Mouse (Mus musculus): ENCODE data around the gene Xrcc5. TPM values are rescaled to one million over a fixed set of nuclear protein-coding genes. Genes with fewer than 3 reads are reported as not detected.
A peak's percentile ranks its signal among the peaks of the same experiment; 100 is the strongest.

Xrcc5 gene
- polyA plus RNA-seq, 1 experiment from 2014 or later, result 23.8 TPM

- 63% methylated on average over 8 of the region's 8 CpGs for WGBS
- H3K9me3 ChIP-seq (ENCODE audit: control insufficient read depth, low read length), result no peaks in the 10 kb centered on the region
- no peak overlapping the region for H3K4me3 ChIP-seq (replicated peaks; ENCODE audit: low read length)
- no peak overlapping the region for H3K27ac ChIP-seq (ENCODE audit: low read length)
- H3K27me3 ChIP-seq (replicated peaks; ENCODE audit: control insufficient read depth, insufficient read depth, low read length), result no peaks in the 10 kb centered on the region
- H3K36me3 ChIP-seq (ENCODE audit: control insufficient read depth, insufficient read depth), result no peaks in the 10 kb centered on the region
- no peak overlapping the region for H3K4me2 ChIP-seq (ENCODE audit: low read length)
- no peak overlapping the region for H3K9ac ChIP-seq (replicated peaks; ENCODE audit: low read depth, low read length)
- H3K4me1 ChIP-seq (replicated peaks; ENCODE audit: control insufficient read depth, insufficient read depth, low read length), result peaks cover 5% of the 10 kb centered on the region; the same call in 1 of the 2 replicates
- peak; percentile 71 for ATAC-seq
Measured at GRCm38 (mm10) chr1:72439146-72439545, 131.9 kb downstream of the Xrcc5 start.

GRCm38 (mm10) chr1:72442747-72443146 is 135.5 kb downstream of the Xrcc5 start:
- peaks cover 5% of the 10 kb centered on the region; the same call in 1 of the 2 replicates for H3K4me1 ChIP-seq (replicated peaks; ENCODE audit: control insufficient read depth, insufficient read depth, low read length)
- no peak overlapping the region for H3K27ac ChIP-seq (ENCODE audit: low read length)
- no peaks in the 10 kb centered on the region for H3K9me3 ChIP-seq (ENCODE audit: control insufficient read depth, low read length)
- H3K27me3 ChIP-seq (replicated peaks; ENCODE audit: control insufficient read depth, insufficient read depth, low read length), result no peaks in the 10 kb centered on the region
- 91% methylated on average over 2 of the region's 2 CpGs for WGBS
- no peaks in the 10 kb centered on the region; the same call in 1 of the 2 replicates for H3K36me3 ChIP-seq (ENCODE audit: control insufficient read depth, insufficient read depth)
- no peak for ATAC-seq
- no peak overlapping the region for H3K4me2 ChIP-seq (ENCODE audit: low read length)
- H3K4me3 ChIP-seq (replicated peaks; ENCODE audit: low read length), result no peak overlapping the region
- H3K9ac ChIP-seq (replicated peaks; ENCODE audit: low read depth, low read length), result no peak overlapping the region

Other genes with a start within 250 kb of the Xrcc5 start
- 0.96 and 1.0 TPM in 2 replicates for gene Mreg, start 95.1 kb upstream of the Xrcc5 start, polyA plus RNA-seq (2015; fragmentation: Nextera tagmentation; extraction: Ambion mirVana)
- 9.7 and 11.2 TPM in 2 replicates for gene Pecr, start 23.1 kb upstream of the Xrcc5 start, polyA plus RNA-seq (2015; fragmentation: Nextera tagmentation; extraction: Ambion mirVana)
- gene Tmem169, start 23.1 kb upstream of the Xrcc5 start, polyA plus RNA-seq (2015; fragmentation: Nextera tagmentation; extraction: Ambion mirVana), result 32.8 and 39.8 TPM in 2 replicates
- 6.1 and 7.7 TPM in 2 replicates for gene March4, start 229.5 kb downstream of the Xrcc5 start, polyA plus RNA-seq (2015; fragmentation: Nextera tagmentation; extraction: Ambion mirVana)

Data from forebrain, embryonic 16.5 days (tissue).